Mouse (Mus musculus): ENCODE measurements at regions not wholly inside any gene's neighbourhood (a gene's known extent, or its start where the extent isn't known, plus 50 kb on each side); places are given as distances from the start of the nearest gene placed in this dataset.

DNA sequence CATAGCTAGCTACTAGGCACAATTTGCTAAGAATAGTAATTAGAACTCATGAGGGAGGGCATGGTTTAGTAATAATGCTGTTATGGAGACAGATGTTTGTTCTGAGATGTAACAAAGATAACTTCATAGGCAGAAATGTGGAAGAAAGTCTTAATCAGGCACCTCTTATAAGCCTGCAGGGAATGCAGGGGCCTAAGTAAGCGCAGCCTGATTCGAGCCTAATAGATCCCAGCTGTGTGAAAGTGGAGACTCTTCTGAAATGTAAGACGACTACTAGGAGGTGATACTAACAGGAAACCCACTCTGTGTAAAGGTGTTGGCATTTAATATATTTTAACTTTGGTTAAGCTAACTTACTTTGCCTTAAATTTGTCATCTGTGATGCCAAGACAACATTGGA is 187.7 kb downstream of the Ankrd16 start:
- no peak for TF ChIP-seq CTCF (IDR thresholded peaks at IDR 0.05; ENCODE audit: low read depth, low read length)
- TF ChIP-seq POLR2A (IDR thresholded peaks at IDR 0.05; ENCODE audit: borderline replicate concordance, low read depth, low read length) = no peak
